Comparison of ENCODE assay signal across 10 mouse cellular contexts in the genomic region with DNA sequence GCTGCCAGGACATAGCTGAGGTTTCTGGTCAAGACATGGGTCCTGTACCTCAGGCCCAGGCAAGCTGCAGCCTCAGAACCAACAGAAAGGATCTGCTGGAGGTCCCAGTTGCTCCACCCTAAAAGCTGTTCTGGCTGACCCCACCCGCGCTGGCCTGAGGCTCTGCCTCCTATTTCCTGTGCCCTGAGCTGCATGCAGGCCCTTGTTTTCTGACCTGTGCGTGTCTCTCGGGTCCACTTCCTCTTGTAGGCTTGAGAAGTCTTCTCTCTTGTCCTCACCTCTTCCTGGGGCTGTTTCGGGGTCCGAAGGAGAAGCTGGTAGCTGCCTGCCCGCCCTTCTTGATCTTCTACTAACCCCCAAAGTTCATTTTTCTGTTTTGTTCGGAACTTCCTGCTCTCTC. TPM values are rescaled to one million over a fixed set of nuclear protein-coding genes. Genes with fewer than 3 reads are reported as not detected.
A peak's percentile ranks its signal among the peaks of the same experiment; 100 is the strongest.
DNase-seq lines count a peak whose midpoint lies in the region; ATAC-seq lines count a peak whose summit lies in the region.
"Had no signal": no experiment of that assay in that cellular context is flagged by ENCODE, and none has a peak within 500 bp of the region (broad histone marks: within the 10 kb centered on the region; RNA-seq: fewer than 3 reads in every experiment).

No protein-coding gene starts in this region.

- no peak overlapping the region for H3K9ac ChIP-seq in liver, embryonic 12.5 days
- H3K9ac ChIP-seq in heart, embryonic 16.5 days (ENCODE audit: low read length), result no peak overlapping the region
- H3K9ac ChIP-seq in liver, embryonic 13.5 days, result no peak overlapping the region

- WGBS in liver, embryonic 12.5 days (ENCODE audit: insufficient replicate concordance), result 28% methylated on average over 8 of the region's 8 CpGs
- 55% methylated on average over 8 of the region's 8 CpGs for WGBS in heart, embryonic 16.5 days
- WGBS in liver, embryonic 13.5 days (ENCODE audit: insufficient replicate concordance), result 28% methylated on average over 8 of the region's 8 CpGs

- H3K9me3 ChIP-seq in liver, embryonic 12.5 days (replicated peaks), result no peaks in the 10 kb centered on the region
- H3K9me3 ChIP-seq in heart, embryonic 16.5 days (replicated peaks; ENCODE audit: control insufficient read depth, low read length), result no peaks in the 10 kb centered on the region
- H3K9me3 ChIP-seq in liver, embryonic 13.5 days (replicated peaks), result no peaks in the 10 kb centered on the region

- H3K4me2 ChIP-seq in liver, embryonic 12.5 days, result no peak overlapping the region
- H3K4me2 ChIP-seq in heart, embryonic 16.5 days (ENCODE audit: low read depth, low read length), result no peak overlapping the region
- H3K4me2 ChIP-seq in liver, embryonic 13.5 days, result no peak overlapping the region

- H3K27ac ChIP-seq in liver, embryonic 12.5 days, result no peak overlapping the region
- peak overlapping the region; percentile 20; the same call in 1 of the 2 replicates for H3K27ac ChIP-seq in heart, embryonic 16.5 days (ENCODE audit: low read length)
- H3K27ac ChIP-seq in liver, embryonic 13.5 days, result peak overlapping the region; percentile 58

- H3K27me3 ChIP-seq in liver, embryonic 12.5 days (replicated peaks), result peaks cover 49% of the 10 kb centered on the region
- H3K27me3 ChIP-seq in heart, embryonic 16.5 days (ENCODE audit: control insufficient read depth, insufficient read depth, low read length), result no peaks in the 10 kb centered on the region
- H3K27me3 ChIP-seq in liver, embryonic 13.5 days, result peaks cover 53% of the 10 kb centered on the region

- peak; percentile 48 for DNase-seq in liver
- no peak for DNase-seq in liver, embryonic 13.5 days
- DNase-seq in left cerebral cortex, adult 11 months (ENCODE audit: low spot score), result no peak
- DNase-seq in embryo, embryonic 10 days (ENCODE audit: low spot score), result no peak
- DNase-seq: gastrocnemius, postnatal 14 days had no signal

- no peak overlapping the region for H3K4me3 ChIP-seq in liver, embryonic 12.5 days
- H3K4me3 ChIP-seq in heart, embryonic 16.5 days (ENCODE audit: low read length), result no peak overlapping the region
- no peak overlapping the region for H3K4me3 ChIP-seq in liver, embryonic 13.5 days (replicated peaks)

- peaks cover 15% of the 10 kb centered on the region for H3K4me1 ChIP-seq in liver, embryonic 12.5 days
- peaks cover 5% of the 10 kb centered on the region for H3K4me1 ChIP-seq in heart, embryonic 16.5 days (ENCODE audit: control insufficient read depth, insufficient read depth, low read length)
- H3K4me1 ChIP-seq in liver, embryonic 13.5 days (replicated peaks), result peaks cover 25% of the 10 kb centered on the region

- H3K36me3 ChIP-seq in liver, embryonic 12.5 days, result no peaks in the 10 kb centered on the region
- no peaks in the 10 kb centered on the region for H3K36me3 ChIP-seq in heart, embryonic 16.5 days (ENCODE audit: control insufficient read depth, insufficient read depth)
- H3K36me3 ChIP-seq in liver, embryonic 13.5 days, result no peaks in the 10 kb centered on the region

- no peak for ATAC-seq in liver, embryonic 12.5 days
- no peak for ATAC-seq in heart, embryonic 16.5 days (replicated peaks; ENCODE audit: extremely low read depth, insufficient read depth, low FRiP score)
- ATAC-seq in liver, embryonic 13.5 days (ENCODE audit: low read depth), result no peak
- ATAC-seq in monocyte, adult 5-6 weeks (replicated peaks; ENCODE audit: insufficient number of reproducible peaks, low FRiP score, low TSS enrichment, poor library complexity, severe bottlenecking), result peak; percentile 24; the same call in 1 of the 2 replicates
- ATAC-seq: midbrain, embryonic 16.5 days had no signal

RNA-seq across cellular contexts. Expression of gene Cebpe, which starts 0.9 kb away (rescaled TPM):
- 3.3 and 3.7 TPM in 2 replicates for polyA plus RNA-seq in liver, embryonic 12.5 days (2016; fragmentation: Nextera tagmentation; extraction: Ambion mirVana)
- not detected in 2 replicates for polyA plus RNA-seq in heart, embryonic 16.5 days (2015; fragmentation: Nextera tagmentation; extraction: Ambion mirVana)
- polyA plus RNA-seq in liver, embryonic 13.5 days (2015; fragmentation: Nextera tagmentation; extraction: Ambion mirVana), result 3.4 and 3.5 TPM in 2 replicates
- total RNA-seq in monocyte, adult 5-6 weeks (2017), result 2.7 to 7.2 TPM in 2 of 3 replicates, not detected in the other
- total RNA-seq: gastrocnemius, postnatal 14 days had no signal
- polyA plus RNA-seq: midbrain, embryonic 16.5 days had no signal

RNA-seq across cellular contexts. Expression of gene Gm29776, which starts 14.2 kb away (rescaled TPM):
- polyA plus RNA-seq in liver, embryonic 12.5 days (2016; fragmentation: Nextera tagmentation; extraction: Ambion mirVana), result 0.05 TPM in 1 of 2 replicates, not detected in the other
- polyA plus RNA-seq in heart, embryonic 16.5 days (2015; fragmentation: Nextera tagmentation; extraction: Ambion mirVana), result 0.17 and 0.18 TPM in 2 replicates
- polyA plus RNA-seq in liver, embryonic 13.5 days (2015; fragmentation: Nextera tagmentation; extraction: Ambion mirVana), result 0.03 and 0.05 TPM in 2 replicates
- total RNA-seq in monocyte, adult 5-6 weeks (2017), result 0.67 TPM in 1 of 3 replicates, not detected in the others
- total RNA-seq: gastrocnemius, postnatal 14 days had no signal
- polyA plus RNA-seq: large intestine, adult 2 months had no signal

RNA-seq across cellular contexts. Expression of gene Acin1, which starts 26.1 kb away (rescaled TPM):
- polyA plus RNA-seq in liver, embryonic 12.5 days (2016; fragmentation: Nextera tagmentation; extraction: Ambion mirVana), result 74.1 and 76.0 TPM in 2 replicates
- polyA plus RNA-seq in heart, embryonic 16.5 days (2015; fragmentation: Nextera tagmentation; extraction: Ambion mirVana), result 69.1 and 73.5 TPM in 2 replicates
- 62.5 and 68.7 TPM in 2 replicates for polyA plus RNA-seq in liver, embryonic 13.5 days (2015; fragmentation: Nextera tagmentation; extraction: Ambion mirVana)
- 259 to 427 TPM (median 322 TPM) in 3 replicates for total RNA-seq in monocyte, adult 5-6 weeks (2017)

RNA-seq across cellular contexts. Expression of gene 1700123O20Rik, which starts 26.8 kb away (rescaled TPM):
- polyA plus RNA-seq in liver, embryonic 12.5 days (2016; fragmentation: Nextera tagmentation; extraction: Ambion mirVana), result 51.6 and 53.9 TPM in 2 replicates
- 42.8 and 49.8 TPM in 2 replicates for polyA plus RNA-seq in heart, embryonic 16.5 days (2015; fragmentation: Nextera tagmentation; extraction: Ambion mirVana)
- polyA plus RNA-seq in liver, embryonic 13.5 days (2015; fragmentation: Nextera tagmentation; extraction: Ambion mirVana), result 46.3 and 51.6 TPM in 2 replicates
- 24.1 to 34.0 TPM (median 32.3 TPM) in 3 replicates for total RNA-seq in monocyte, adult 5-6 weeks (2017)
